15 mouse cellular contexts compared by ENCODE assay signal in the genomic region with DNA sequence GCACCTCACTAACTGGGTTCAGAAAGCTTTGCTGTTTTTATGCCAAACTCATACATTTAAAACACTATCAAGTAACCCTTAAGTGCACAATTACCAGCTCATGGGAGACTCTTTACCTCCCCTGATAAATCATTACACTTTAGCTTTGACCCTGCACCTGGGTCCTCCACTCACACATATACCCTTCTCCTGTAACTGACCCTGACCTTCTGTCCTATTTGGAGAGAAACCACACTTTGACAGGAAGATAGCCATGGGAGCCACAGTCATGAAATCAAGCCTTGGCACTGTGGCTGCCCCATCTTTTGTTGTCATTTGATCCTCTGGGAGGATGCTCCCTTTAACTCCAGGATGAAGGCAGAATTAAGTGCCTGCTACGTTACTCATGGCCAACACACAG.
"Had no signal": no experiment of that assay in that cellular context is flagged by ENCODE, and none has a peak within 500 bp of the region (broad histone marks: within the 10 kb centered on the region; RNA-seq: fewer than 3 reads in every experiment).

No protein-coding gene starts in this region.

- H3K4me2 ChIP-seq: limb, embryonic 13.5 days; liver, embryonic 11.5 days; liver, embryonic 15.5 days; lung, embryonic 14.5 days; midbrain, embryonic 13.5 days; stomach, embryonic 15.5 days had no signal

- H3K4me3 ChIP-seq: layer of hippocampus, adult 2 months; limb, embryonic 13.5 days; liver, embryonic 15.5 days; midbrain, embryonic 13.5 days; stomach, embryonic 15.5 days had no signal

- H3K27me3 ChIP-seq: limb, embryonic 13.5 days; liver, embryonic 15.5 days; midbrain, embryonic 13.5 days; stomach, embryonic 15.5 days had no signal

- H3K9me3 ChIP-seq: limb, embryonic 13.5 days; liver, embryonic 15.5 days; midbrain, embryonic 13.5 days; stomach, embryonic 15.5 days had no signal

- ATAC-seq: inflammation-experienced regulatory T-cells, adult 6 months; midbrain, embryonic 13.5 days had no signal

- H3K36me3 ChIP-seq: midbrain, embryonic 13.5 days; stomach, embryonic 15.5 days had no signal

- H3K27ac ChIP-seq: layer of hippocampus, adult 2 months; limb, embryonic 13.5 days; liver, embryonic 15.5 days; midbrain, embryonic 13.5 days; stomach, embryonic 15.5 days had no signal

- H3K9ac ChIP-seq: limb, embryonic 13.5 days; liver, embryonic 15.5 days; lung, embryonic 14.5 days; midbrain, embryonic 13.5 days; stomach, embryonic 15.5 days had no signal

- DNase-seq: kidney, adult 2 months; kidney, postnatal 4 days; left cerebral cortex, postnatal 4 days; lung, embryonic 14.5 days; lung, postnatal 10 days; lung, postnatal 4 days; right cerebral cortex, postnatal 14 days; thymus, postnatal 4 days had no signal
